Mouse (Mus musculus): ENCODE results near the gene Strbp. TPM values are rescaled to one million over a fixed set of nuclear protein-coding genes. Genes with fewer than 3 reads are reported as not detected.
A peak's percentile ranks its signal among the peaks of the same experiment; 100 is the strongest.

The Strbp gene
- total and polyA plus RNA-seq, 2 experiments from 2014 or later, result 105 to 118 TPM

- Histone ChIP-seq H3K9me3 (ENCODE audit: low read length) (no peaks in the 10 kb centered on the region), H3K27ac (ENCODE audit: low read depth, low read length) (no peak overlapping the region), H3K4me1 (ENCODE audit: insufficient read depth, low read length) (no peaks in the 10 kb centered on the region), H3K36me3 (ENCODE audit: insufficient read depth, low read length) (peaks cover 4% of the 10 kb centered on the region; the same call in 1 of the 2 replicates), H3K27me3 (ENCODE audit: insufficient read depth, low read length) (no peaks in the 10 kb centered on the region), H3K4me2 (ENCODE audit: low read depth, low read length, poor library complexity, severe bottlenecking) (no peak overlapping the region), H3K4me3 (ENCODE audit: low read depth, low read length) (no peak overlapping the region), H3K9ac (replicated peaks; ENCODE audit: low read length, poor library complexity, severe bottlenecking) (no peak overlapping the region)
- DNase-seq (ENCODE audit: low spot score) (no peak), ATAC-seq (ENCODE audit: low FRiP score) (no peak)
- no peak for TF ChIP-seq CTCF (IDR thresholded peaks at IDR 0.05)
- WGBS, result 97% methylated on average over 2 of the region's 2 CpGs
These were observed 174.3 kb downstream of the Strbp start for GRCm38 (mm10) chr2:37529397-37529796.

GRCm38 (mm10) chr2:37527587-37527986 lies 176.1 kb downstream of the Strbp start:
- Histone ChIP-seq H3K4me2 (ENCODE audit: low read depth, low read length, poor library complexity, severe bottlenecking) (no peak overlapping the region), H3K4me3 (ENCODE audit: low read depth, low read length) (no peak overlapping the region), H3K27me3 (ENCODE audit: insufficient read depth, low read length) (no peaks in the 10 kb centered on the region), H3K36me3 (ENCODE audit: insufficient read depth, low read length) (no peaks in the 10 kb centered on the region), H3K4me1 (ENCODE audit: insufficient read depth, low read length) (no peaks in the 10 kb centered on the region), H3K9ac (replicated peaks; ENCODE audit: low read length, poor library complexity, severe bottlenecking) (no peak overlapping the region), H3K9me3 (ENCODE audit: low read length) (no peaks in the 10 kb centered on the region), H3K27ac (ENCODE audit: low read depth, low read length) (no peak overlapping the region)
- no peak for DNase-seq (ENCODE audit: low spot score)
- no peak for TF ChIP-seq CTCF (IDR thresholded peaks at IDR 0.05)
- ATAC-seq (ENCODE audit: low FRiP score), result no peak

GRCm38 (mm10) chr2:37519286-37519640 lies 184.4 kb downstream of the Strbp start:
- WGBS, result 87% methylated on average over 1 of the region's 1 CpGs
- Histone ChIP-seq H3K4me2 (ENCODE audit: low read depth, low read length, poor library complexity, severe bottlenecking) (peak overlapping the region; percentile 59; the same call in 1 of the 2 replicates), H3K27ac (ENCODE audit: low read depth, low read length) (no peak overlapping the region), H3K9ac (replicated peaks; ENCODE audit: low read length, poor library complexity, severe bottlenecking) (no peak overlapping the region), H3K9me3 (ENCODE audit: low read length) (no peaks in the 10 kb centered on the region), H3K27me3 (ENCODE audit: insufficient read depth, low read length) (no peaks in the 10 kb centered on the region), H3K36me3 (ENCODE audit: insufficient read depth, low read length) (no peaks in the 10 kb centered on the region), H3K4me1 (ENCODE audit: insufficient read depth, low read length) (no peaks in the 10 kb centered on the region), H3K4me3 (ENCODE audit: low read depth, low read length) (no peak overlapping the region)
- no peak for DNase-seq (ENCODE audit: low spot score)
- ATAC-seq (ENCODE audit: low FRiP score), result no peak
- TF ChIP-seq CTCF (IDR thresholded peaks at IDR 0.05), result no peak

- Histone ChIP-seq H3K27ac (ENCODE audit: low read depth, low read length) (no peak overlapping the region), H3K4me1 (ENCODE audit: insufficient read depth, low read length) (no peaks in the 10 kb centered on the region), H3K4me3 (ENCODE audit: low read depth, low read length) (peak overlapping the region; percentile 38; the same call in 1 of the 2 replicates), H3K9me3 (ENCODE audit: low read length) (no peaks in the 10 kb centered on the region), H3K27me3 (ENCODE audit: insufficient read depth, low read length) (no peaks in the 10 kb centered on the region), H3K9ac (replicated peaks; ENCODE audit: low read length, poor library complexity, severe bottlenecking) (no peak overlapping the region), H3K36me3 (ENCODE audit: insufficient read depth, low read length) (no peaks in the 10 kb centered on the region), H3K4me2 (ENCODE audit: low read depth, low read length, poor library complexity, severe bottlenecking) (peak overlapping the region; percentile 59)
- no peak for DNase-seq (ENCODE audit: low spot score)
- WGBS, result 60% methylated on average over 4 of the region's 4 CpGs
- TF ChIP-seq CTCF (IDR thresholded peaks at IDR 0.05), result no peak
- no peak for ATAC-seq (ENCODE audit: low FRiP score)
These were observed 184.9 kb downstream of the Strbp start for GRCm38 (mm10) chr2:37518561-37519285.

DNA sequence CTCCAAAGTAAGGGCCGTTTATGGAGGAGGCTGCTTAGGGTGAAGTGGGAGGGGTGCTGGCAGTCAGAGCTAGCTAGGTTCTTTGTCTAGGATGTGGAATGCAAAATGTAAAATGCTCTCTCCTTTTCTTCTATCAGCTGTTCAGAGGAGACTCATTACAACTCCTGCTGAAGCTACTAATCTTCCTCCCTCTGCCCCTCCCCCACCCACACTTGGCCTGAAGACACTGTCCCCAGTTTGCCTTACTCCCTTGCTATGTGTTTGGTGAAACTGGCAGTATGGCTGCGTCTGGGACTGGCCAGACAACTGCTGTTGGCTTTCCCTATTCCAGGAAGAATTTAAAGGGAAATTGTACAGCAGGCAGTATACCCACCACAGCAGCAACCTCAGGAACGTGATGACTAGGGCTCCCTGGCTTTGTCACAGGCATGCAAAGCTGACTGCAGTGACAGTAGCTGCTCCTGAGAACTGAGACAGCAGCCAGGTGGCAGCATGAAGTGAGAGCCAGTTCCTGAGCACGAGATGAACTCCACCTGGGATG lies 186.7 kb downstream of the Strbp start:
- Histone ChIP-seq H3K4me2 (ENCODE audit: low read depth, low read length, poor library complexity, severe bottlenecking) (peak overlapping the region; percentile 59), H3K4me1 (ENCODE audit: insufficient read depth, low read length) (no peaks in the 10 kb centered on the region), H3K9ac (replicated peaks; ENCODE audit: low read length, poor library complexity, severe bottlenecking) (peak overlapping the region; percentile 25), H3K9me3 (ENCODE audit: low read length) (no peaks in the 10 kb centered on the region), H3K27me3 (ENCODE audit: insufficient read depth, low read length) (no peaks in the 10 kb centered on the region), H3K27ac (ENCODE audit: low read depth, low read length) (peak overlapping the region; percentile 76), H3K36me3 (ENCODE audit: insufficient read depth, low read length) (no peaks in the 10 kb centered on the region), H3K4me3 (ENCODE audit: low read depth, low read length) (peak overlapping the region; percentile 38)
- WGBS, result 6% methylated on average over 4 of the region's 4 CpGs
- DNase-seq (ENCODE audit: low spot score) (peak; percentile 69), ATAC-seq (ENCODE audit: low FRiP score) (peak; percentile 79)
- TF ChIP-seq CTCF (IDR thresholded peaks at IDR 0.05), result peak; percentile 75

- DNase-seq (ENCODE audit: low spot score) (peak; percentile 62), ATAC-seq (ENCODE audit: low FRiP score) (peak; percentile 87)
- Histone ChIP-seq H3K9me3 (ENCODE audit: low read length) (no peaks in the 10 kb centered on the region), H3K27ac (ENCODE audit: low read depth, low read length) (peak within 1 kb of the TSS; percentile 76), H3K9ac (replicated peaks; ENCODE audit: low read length, poor library complexity, severe bottlenecking) (peak within 1 kb of the TSS; percentile 25), H3K36me3 (ENCODE audit: insufficient read depth, low read length) (0 out of 2 replicates have a peak, but pooled peaks cover 3% of the 10 kb centered on the region), H3K4me3 (ENCODE audit: low read depth, low read length) (peak within 1 kb of the TSS; percentile 38), H3K27me3 (ENCODE audit: insufficient read depth, low read length) (no peaks in the 10 kb centered on the region), H3K4me2 (ENCODE audit: low read depth, low read length, poor library complexity, severe bottlenecking) (peak within 1 kb of the TSS; percentile 59), H3K4me1 (ENCODE audit: insufficient read depth, low read length) (no peaks in the 10 kb centered on the region)
- whole genome bisulfite sequencing, result 5% methylated on average over 11 of the region's 11 CpGs
- no peak for TF ChIP-seq CTCF (IDR thresholded peaks at IDR 0.05)
These were observed 187.5 kb downstream of the Strbp start, which contains the start of gene Gpr21 for GRCm38 (mm10) chr2:37516030-37516710. TSS of gene Gpr21 (plus strand) at chr2:37516332.
